Mouse (Mus musculus) erythroblast, embryonic 14.5 days (primary cell): Measurements from ENCODE around the gene Isl1.

ENCODE experiments used
- GATA1 ChIP-seq: IDR thresholded peaks from 2 replicates; pipeline ENCODE4 v1.6.1; 2012; ENCODE audit warnings: low read length, inconsistent platforms, mixed read lengths
- TAL1 ChIP-seq: IDR thresholded peaks from 3 replicates; pipeline ENCODE4 v1.6.1; 2012; ENCODE audit warnings: low read length, inconsistent platforms, mixed read lengths

DNA sequence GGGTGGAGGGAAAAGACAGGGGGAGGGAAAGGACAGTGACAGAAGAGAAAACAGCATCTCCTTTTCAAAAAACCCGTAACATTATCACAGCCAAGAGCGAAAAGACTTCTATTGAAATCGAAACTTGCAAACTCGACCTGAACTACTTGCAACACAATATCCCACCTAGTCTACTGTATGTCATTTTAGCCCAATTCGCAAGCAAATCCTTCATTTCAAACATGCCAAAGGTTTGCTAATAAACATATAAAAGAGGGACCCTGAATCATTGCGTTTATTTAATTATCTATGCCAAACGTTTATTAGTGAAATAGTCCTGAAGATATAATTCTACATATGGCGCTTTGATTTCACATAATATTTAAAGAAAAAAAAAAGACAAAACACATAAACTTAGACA is 11.5 kb downstream of the Isl1 start:
- TF ChIP-seq GATA1 (no peak), TAL1 (no peak)
